Mouse (Mus musculus): ENCODE measurements around the gene Ddx27. TPM values are rescaled to one million over a fixed set of nuclear protein-coding genes. Genes with fewer than 3 reads are reported as not detected.

Ddx27 gene
- total RNA-seq, 1 experiment from 2014 or later, result 90.5 TPM

GRCm38 (mm10) chr2:167077199-167077962 is 62.4 kb downstream of the Ddx27 start:
- no peak for ATAC-seq (replicated peaks; ENCODE audit: insufficient number of reproducible peaks, low FRiP score, low TSS enrichment, poor library complexity, severe bottlenecking)

GRCm38 (mm10) chr2:167078486-167078885 is 63.5 kb downstream of the Ddx27 start:
- no peak for ATAC-seq (replicated peaks; ENCODE audit: insufficient number of reproducible peaks, low FRiP score, low TSS enrichment, poor library complexity, severe bottlenecking)

GRCm38 (mm10) chr2:167078931-167079495 is 64.0 kb downstream of the Ddx27 start:
- ATAC-seq (replicated peaks; ENCODE audit: insufficient number of reproducible peaks, low FRiP score, low TSS enrichment, poor library complexity, severe bottlenecking), result no peak

- no peak for ATAC-seq (replicated peaks; ENCODE audit: insufficient number of reproducible peaks, low FRiP score, low TSS enrichment, poor library complexity, severe bottlenecking)
Measured at GRCm38 (mm10) chr2:167079535-167080257, 64.7 kb downstream of the Ddx27 start.

GRCm38 (mm10) chr2:167080387-167080786 is 65.4 kb downstream of the Ddx27 start:
- no peak for ATAC-seq (replicated peaks; ENCODE audit: insufficient number of reproducible peaks, low FRiP score, low TSS enrichment, poor library complexity, severe bottlenecking)

GRCm38 (mm10) chr2:167081135-167081534 is 66.1 kb downstream of the Ddx27 start:
- ATAC-seq (replicated peaks; ENCODE audit: insufficient number of reproducible peaks, low FRiP score, low TSS enrichment, poor library complexity, severe bottlenecking), result no peak

GRCm38 (mm10) chr2:167081639-167082038 is 66.6 kb downstream of the Ddx27 start:
- peak; percentile 72; the same call in 1 of the 2 replicates for ATAC-seq (replicated peaks; ENCODE audit: insufficient number of reproducible peaks, low FRiP score, low TSS enrichment, poor library complexity, severe bottlenecking)

Other genes starting within 250 kb of the Ddx27 start
- 1.6 to 13.4 TPM (median 3.3 TPM) in 3 replicates for gene Trp53rkb, start 222.7 kb upstream of the Ddx27 start, total RNA-seq (2017)
- gene Arfgef2, start 209.6 kb upstream of the Ddx27 start, total RNA-seq (2017), result 17.1 to 25.1 TPM (median 24.6 TPM) in 3 replicates
- gene Cse1l, start 109.2 kb upstream of the Ddx27 start, total RNA-seq (2017), result 70.7 to 108 TPM (median 105 TPM) in 3 replicates
- 48.5 to 62.6 TPM (median 52.8 TPM) in 3 replicates for gene Stau1, start 18.9 kb upstream of the Ddx27 start, total RNA-seq (2017)
- 25.0 to 58.3 TPM (median 29.7 TPM) in 3 replicates for gene Znfx1, start 47.8 kb downstream of the Ddx27 start, total RNA-seq (2017)
- 0.49 to 2.1 TPM (median 0.57 TPM) in 3 replicates for gene Kcnb1, start 175.0 kb downstream of the Ddx27 start, total RNA-seq (2017)
- not detected in 3 replicates for gene Ptgis, start 225.4 kb downstream of the Ddx27 start, total RNA-seq (2017)

Measured in monocyte, adult 5-6 weeks (primary cell).